Mouse (Mus musculus): ENCODE data around the gene Dtymk.

DNA sequence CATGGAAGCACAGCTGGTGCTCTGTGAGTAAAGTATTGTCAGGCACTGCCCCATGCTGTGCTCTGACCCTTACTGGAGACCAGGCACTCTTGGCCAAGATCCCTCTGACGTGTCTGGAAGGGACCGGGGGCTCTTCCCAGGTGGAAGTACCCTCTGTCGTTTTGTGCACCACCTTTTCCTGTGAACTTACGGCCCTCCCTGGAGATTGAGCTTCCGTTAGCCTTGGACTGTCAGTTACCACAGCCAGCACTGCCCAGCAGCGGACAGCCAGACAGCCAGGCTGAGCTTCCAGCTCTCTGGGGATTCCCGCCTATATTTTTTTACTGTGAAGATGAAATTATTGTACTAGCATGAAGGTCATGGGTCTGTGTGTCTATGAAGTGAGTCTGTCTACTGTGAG, 17.0 kb upstream of the Dtymk start:
- TF ChIP-seq GATA1 (IDR thresholded peaks at IDR 0.05; ENCODE audit: low read length), result no peak
- no peak for TF ChIP-seq TAL1 (IDR thresholded peaks at IDR 0.05; ENCODE audit: low read length)
